Mouse (Mus musculus): Measurements from ENCODE around the gene Gbe1.

- TF ChIP-seq POLR2A (IDR thresholded peaks at IDR 0.05; ENCODE audit: extremely low read depth, insufficient read depth, low read length) = no peak
- TF ChIP-seq CTCF (IDR thresholded peaks at IDR 0.05; ENCODE audit: extremely low read depth, insufficient read depth, low read length) = no peak
Measured at GRCm38 (mm10) chr16:70326339-70326948, 12.7 kb downstream of the Gbe1 start.
